Mouse (Mus musculus) thymus, adult 2 months (tissue): ENCODE measurements around the gene Lrrc42. TPM values are rescaled to one million over a fixed set of nuclear protein-coding genes. Genes with fewer than 3 reads are reported as not detected.

ENCODE experiments used
- DNase-seq: peaks from one replicate; pipeline ENCODE4 v3.0.0; 2021
- H3K27ac ChIP-seq: fragments of 200-500 bp; 2 replicates; pipeline ENCODE4 v1.5.1; 2012; ENCODE audit warnings: low read length, control low read depth; ENCODE audit not compliant: control insufficient read depth, insufficient read depth
- H3K27me3 ChIP-seq: fragments of 200-500 bp; 2 replicates; pipeline ENCODE4 v1.6.1; 2012; ENCODE audit warnings: mild to moderate bottlenecking, low read length, moderate library complexity, mixed read lengths; ENCODE audit not compliant: control insufficient read depth, insufficient read depth
- H3K36me3 ChIP-seq: fragments of 200-500 bp; 2 replicates; pipeline ENCODE4 v1.6.1; 2012; ENCODE audit warnings: mild to moderate bottlenecking, low read length, moderate library complexity; ENCODE audit not compliant: control insufficient read depth, insufficient read depth
- H3K4me1 ChIP-seq: fragments of 200-500 bp; replicated peaks from 2 replicates; pipeline ENCODE4 v1.6.1; 2012; ENCODE audit warnings: low read length; ENCODE audit not compliant: control insufficient read depth, insufficient read depth
- H3K4me3 ChIP-seq: fragments of 200-500 bp; 2 replicates; pipeline ENCODE4 v1.5.1; 2012; ENCODE audit warnings: mild to moderate bottlenecking, low read length, control low read depth, moderate library complexity; ENCODE audit not compliant: control insufficient read depth, insufficient read depth
- CTCF ChIP-seq: fragments of 200-500 bp; IDR thresholded peaks from 2 replicates; pipeline ENCODE4 v1.5.1; 2012; ENCODE audit warnings: mild to moderate bottlenecking, control low read depth, low read length, moderate library complexity, borderline replicate concordance; ENCODE audit not compliant: control insufficient read depth, poor library complexity, insufficient read depth; ENCODE audit errors: extremely low read depth
- POLR2A ChIP-seq: fragments of 200-500 bp; IDR thresholded peaks from 2 replicates; pipeline ENCODE4 v1.6.1; 2012; ENCODE audit warnings: mild to moderate bottlenecking, low read length, control low read depth, moderate library complexity; ENCODE audit not compliant: control insufficient read depth, poor library complexity, insufficient read depth; ENCODE audit errors: extremely low read depth
- WGBS: fragments of 180-500 bp; shearing (Covaris S2); methylation state at CpG from one replicate; pipeline ENCODE4 v1.1.7; 2018; 5-methylcytosine and 5-hydroxymethylcytosine counted together
- polyA plus RNA-seq: library from polyadenylated mRNA; depleted of rRNA; stranded (reverse); fragments of >200 nt; gene quantifications from 2 replicates; pipeline ENCODE4 v1.2.3, GENCODE M21; 2012

Lrrc42 gene
- polyA plus RNA-seq, 1 experiment: 51.3 TPM

DNA sequence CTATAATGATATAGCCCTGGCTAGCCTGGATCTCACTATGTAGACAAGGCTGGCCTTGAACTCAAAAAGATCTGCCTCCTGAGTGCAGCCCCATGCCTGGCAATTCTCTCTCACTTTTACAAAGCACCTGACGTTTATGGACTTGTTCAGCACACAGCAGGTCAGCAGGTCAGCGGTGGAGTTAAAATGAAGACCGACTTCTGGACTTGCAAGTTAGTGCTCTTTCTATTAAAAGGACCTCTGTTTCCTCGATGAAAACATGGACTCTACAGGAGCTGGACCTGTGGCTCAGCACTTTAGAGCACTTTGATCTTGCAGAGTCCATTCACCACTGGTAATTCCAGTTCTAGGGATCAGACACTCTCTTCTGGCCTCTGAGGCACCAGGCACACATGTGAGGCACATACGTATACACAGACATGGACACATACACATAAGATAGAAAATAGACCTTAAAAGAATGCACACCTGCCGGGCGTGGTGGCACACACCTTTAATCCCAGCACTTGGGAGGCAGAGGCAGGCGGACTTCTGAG is 44.8 kb upstream of the Lrrc42 start:
- TF ChIP-seq POLR2A (no peak), CTCF (no peak)
- H3K27ac ChIP-seq: no peak overlapping the region
- no peaks in the 10 kb centered on the region for H3K36me3 ChIP-seq
- H3K4me1 ChIP-seq: peaks cover 13% of the 10 kb centered on the region
- H3K27me3 ChIP-seq: no peaks in the 10 kb centered on the region
- H3K4me3 ChIP-seq: no peak overlapping the region
- WGBS: 94% methylated on average over 8 of the region's 8 CpGs
- no peak for DNase-seq

DNA sequence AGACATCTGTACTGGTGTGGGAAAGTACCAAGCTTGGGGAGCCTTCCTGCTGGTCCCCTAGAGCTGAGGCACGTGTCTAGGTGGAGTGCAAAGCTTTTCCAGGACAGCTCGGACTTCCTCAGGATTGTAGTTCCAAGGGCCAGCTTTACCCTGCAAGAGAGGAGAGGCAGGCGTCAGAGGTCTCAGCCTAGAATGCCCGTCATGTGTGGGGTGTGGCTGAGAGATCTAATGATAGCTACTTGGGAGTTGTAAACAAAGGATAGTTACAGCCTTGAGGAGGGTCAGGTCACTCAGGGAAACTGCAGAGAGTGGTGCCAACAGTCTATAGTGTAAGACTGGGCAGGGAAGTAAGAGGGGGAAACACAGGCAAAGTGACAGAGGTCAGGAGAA is 38.9 kb upstream of the Lrrc42 start:
- Histone ChIP-seq H3K4me1 (no peaks in the 10 kb centered on the region), H3K4me3 (no peak overlapping the region), H3K27me3 (no peaks in the 10 kb centered on the region), H3K27ac (no peak overlapping the region), H3K36me3 (no peaks in the 10 kb centered on the region)
- TF ChIP-seq POLR2A (no peak), CTCF (no peak)
- 87% methylated on average over 4 of the region's 4 CpGs for WGBS
- no peak for DNase-seq

DNA sequence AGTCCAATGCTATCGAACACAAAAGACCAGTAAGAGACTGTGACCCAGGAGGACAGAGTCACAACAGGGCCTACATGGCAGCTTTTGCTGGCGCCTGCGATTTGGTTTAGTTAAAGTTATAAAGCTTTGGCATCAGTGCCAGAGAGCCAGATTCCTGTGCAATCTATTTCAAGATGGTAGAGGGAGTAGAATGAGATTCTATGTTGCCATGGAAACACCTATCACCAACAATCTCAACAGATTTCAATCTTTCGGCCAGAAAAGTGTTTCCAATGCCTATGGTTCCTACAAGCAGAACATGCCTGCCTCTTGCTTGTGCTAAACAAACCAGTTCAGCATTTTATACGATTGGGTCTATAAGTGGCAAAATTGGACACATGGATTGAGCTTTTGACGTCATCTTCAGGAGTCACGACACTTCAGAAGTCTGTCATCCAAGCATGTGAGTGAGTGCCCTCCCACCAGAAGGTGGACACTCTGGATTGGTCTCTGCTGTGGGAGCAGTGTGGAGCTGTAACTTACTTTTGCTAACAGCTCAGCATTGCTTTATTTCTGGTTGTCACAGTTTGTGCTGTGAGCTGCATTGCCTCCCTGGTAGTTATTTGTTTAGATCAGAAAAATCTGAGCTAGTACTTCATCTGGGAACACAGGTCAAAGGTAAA is 38.4 kb upstream of the Lrrc42 start:
- WGBS: 95% methylated on average over 7 of the region's 7 CpGs
- H3K27ac ChIP-seq: no peak overlapping the region
- TF ChIP-seq CTCF: no peak
- TF ChIP-seq POLR2A: no peak
- DNase-seq: no peak
- no peaks in the 10 kb centered on the region for H3K36me3 ChIP-seq
- no peak overlapping the region for H3K4me3 ChIP-seq
- no peaks in the 10 kb centered on the region for H3K27me3 ChIP-seq
- no peaks in the 10 kb centered on the region for H3K4me1 ChIP-seq

DNA sequence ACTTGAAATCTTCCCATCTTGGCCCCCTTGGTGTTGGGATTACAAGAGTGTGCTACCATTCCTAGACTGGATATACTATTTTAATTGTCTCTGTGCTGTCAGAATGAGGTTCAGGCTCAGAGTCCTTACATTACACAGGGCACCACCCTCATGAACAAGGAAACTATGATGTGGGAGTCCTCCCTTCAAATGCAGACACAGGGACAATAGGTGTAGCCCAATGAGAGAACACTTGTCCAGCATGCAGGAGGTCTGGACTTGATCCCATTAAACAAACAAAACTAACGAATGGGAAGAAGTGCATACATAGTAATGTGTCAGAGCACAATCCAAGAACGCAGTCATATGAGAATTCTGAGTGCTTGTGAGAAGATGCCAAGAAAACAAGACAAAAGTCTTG is 34.2 kb upstream of the Lrrc42 start:
- no peak for DNase-seq
- Histone ChIP-seq H3K36me3 (peaks cover 2% of the 10 kb centered on the region; the same call in 1 of the 2 replicates), H3K4me1 (no peaks in the 10 kb centered on the region), H3K27ac (no peak overlapping the region), H3K4me3 (no peak overlapping the region), H3K27me3 (no peaks in the 10 kb centered on the region)
- 97% methylated on average over 2 of the region's 2 CpGs for WGBS
- TF ChIP-seq CTCF (no peak), POLR2A (no peak)

- H3K27me3 ChIP-seq: no peaks in the 10 kb centered on the region
- H3K36me3 ChIP-seq: peaks cover 5% of the 10 kb centered on the region; the same call in 1 of the 2 replicates
- H3K4me3 ChIP-seq: no peak overlapping the region
- DNase-seq: no peak
- TF ChIP-seq CTCF (no peak), POLR2A (no peak)
- no peaks in the 10 kb centered on the region for H3K4me1 ChIP-seq
- H3K27ac ChIP-seq: no peak overlapping the region
- 96% methylated on average over 8 of the region's 8 CpGs for WGBS
These were observed 33.1 kb upstream of the Lrrc42 start for GRCm38 (mm10) chr4:107286386-107286785.

GRCm38 (mm10) chr4:107285446-107286200 is 32.3 kb upstream of the Lrrc42 start:
- no peak for DNase-seq
- H3K36me3 ChIP-seq: peaks cover 5% of the 10 kb centered on the region; the same call in 1 of the 2 replicates
- no peaks in the 10 kb centered on the region for H3K27me3 ChIP-seq
- H3K4me3 ChIP-seq: no peak overlapping the region
- no peaks in the 10 kb centered on the region for H3K4me1 ChIP-seq
- 82% methylated on average over 3 of the region's 3 CpGs for WGBS
- no peak for TF ChIP-seq POLR2A
- no peak for TF ChIP-seq CTCF
- no peak overlapping the region for H3K27ac ChIP-seq
